Mouse (Mus musculus): ENCODE data around the gene Lbx1.

The Lbx1 gene

DNA sequence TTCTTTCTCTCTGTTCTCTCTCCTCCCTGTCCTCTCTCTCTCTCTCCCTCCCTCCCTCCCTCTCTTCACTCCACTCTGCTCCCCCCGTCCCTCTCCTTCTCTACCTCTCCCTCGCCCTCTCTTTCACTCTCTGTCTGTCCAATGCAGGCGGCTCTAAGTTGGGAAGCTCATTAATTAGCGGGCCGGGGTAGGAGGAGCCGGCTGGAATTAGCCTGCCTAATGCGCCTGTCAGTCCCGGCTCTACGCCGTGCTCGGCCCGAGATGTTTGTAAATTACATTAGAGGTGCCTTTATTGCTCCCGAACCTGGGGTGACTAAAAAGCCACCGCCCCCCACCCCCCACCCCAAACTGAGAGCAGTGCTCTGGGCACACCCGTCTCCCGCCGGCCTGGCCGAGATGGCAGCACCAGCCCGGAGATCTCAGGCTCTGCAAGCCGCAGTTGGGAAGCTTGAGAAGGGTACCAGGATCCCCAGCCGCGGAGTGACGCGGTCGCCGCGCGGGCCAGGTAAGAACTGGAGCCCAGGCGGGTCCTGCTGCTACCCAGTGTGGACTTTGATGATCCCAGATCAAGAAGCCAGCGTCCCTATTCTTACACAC is at the start of gene Lbx1:
TSS of gene Lbx1 (minus strand) at position 47 of the 597 bp plus-strand sequence.
- no peak for DNase-seq

DNA sequence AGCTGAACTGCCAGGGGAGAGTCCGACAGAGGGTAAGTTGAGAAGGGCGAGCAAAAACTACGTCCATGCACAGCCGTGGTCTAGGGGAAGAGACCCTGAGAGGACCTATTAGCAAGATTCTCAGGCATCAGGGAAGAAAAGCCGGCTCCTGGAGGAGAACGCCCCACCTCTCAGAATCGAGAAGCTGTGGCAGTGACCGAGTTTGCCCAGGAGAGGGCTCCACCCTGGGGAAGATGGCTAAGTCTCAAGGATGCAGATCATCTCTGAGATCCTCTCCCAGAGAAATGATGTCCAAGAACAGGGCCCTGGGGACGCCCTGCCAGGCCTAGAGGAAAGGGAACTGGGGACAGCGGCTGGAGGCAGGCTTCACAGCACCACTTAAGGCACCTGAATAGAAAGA is 47.7 kb upstream of the Lbx1 start:
- DNase-seq = peak; percentile 31 to 44

DNA sequence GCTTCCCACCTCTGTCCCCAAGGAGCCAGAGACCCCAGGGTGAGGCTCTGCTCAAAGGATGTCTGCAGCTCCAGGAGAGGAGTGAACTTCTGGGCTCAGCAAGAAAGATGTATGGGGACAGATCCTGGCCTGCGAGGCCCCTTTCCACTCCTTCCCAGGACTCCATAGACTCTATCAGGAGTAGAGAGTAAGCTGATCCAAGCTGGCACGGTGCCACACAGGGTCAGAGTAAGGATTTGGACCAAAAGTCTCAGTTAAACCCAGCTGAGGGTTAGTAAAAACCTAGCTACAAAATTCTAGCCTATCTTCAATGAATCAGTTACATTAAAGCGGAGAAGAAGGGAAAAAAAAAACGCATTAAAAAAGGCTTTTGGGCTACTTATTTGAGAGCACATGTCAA is 40.6 kb upstream of the Lbx1 start:
- no peak for DNase-seq

DNA sequence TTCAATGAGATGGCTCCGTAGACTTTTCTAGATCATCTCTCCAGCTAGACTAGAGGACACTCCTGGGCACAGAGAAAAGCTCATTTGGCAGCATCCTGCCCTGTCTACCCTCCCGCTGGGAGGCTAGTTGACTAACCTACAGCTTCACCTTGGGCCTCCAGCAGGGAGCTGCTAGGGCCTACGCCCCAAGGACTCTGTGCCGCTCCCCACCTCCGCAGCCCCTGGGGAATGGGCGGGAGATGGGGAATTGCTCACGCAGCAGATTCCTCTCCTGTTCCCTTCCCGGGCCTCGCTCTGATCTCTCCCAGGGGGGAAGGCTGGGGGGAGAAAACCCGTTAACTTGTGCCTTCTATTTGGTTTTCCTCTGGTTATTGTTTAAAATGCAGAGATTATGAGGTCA is 36.4 kb upstream of the Lbx1 start:
- DNase-seq = no peak

DNA sequence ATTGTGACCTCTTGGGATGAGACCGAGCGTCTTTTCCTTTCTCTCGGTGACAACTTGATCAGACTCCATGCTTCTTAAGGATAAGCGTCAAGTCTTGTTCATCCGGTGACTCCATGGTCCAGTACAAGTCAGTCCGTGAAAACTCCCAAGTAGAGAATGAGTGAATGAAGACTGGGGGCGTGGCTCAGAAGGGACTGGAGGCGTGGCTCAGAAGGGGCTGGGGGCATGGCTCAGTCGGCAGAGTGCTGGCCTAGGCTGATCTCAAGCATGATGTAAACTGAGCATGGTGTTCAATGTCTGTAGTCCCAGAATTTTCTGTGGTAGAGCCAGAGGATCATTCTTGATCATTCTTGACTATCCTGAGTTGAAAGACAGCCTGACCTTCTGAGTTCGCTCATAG is 27.4 kb upstream of the Lbx1 start:
- no peak for DNase-seq

DNA sequence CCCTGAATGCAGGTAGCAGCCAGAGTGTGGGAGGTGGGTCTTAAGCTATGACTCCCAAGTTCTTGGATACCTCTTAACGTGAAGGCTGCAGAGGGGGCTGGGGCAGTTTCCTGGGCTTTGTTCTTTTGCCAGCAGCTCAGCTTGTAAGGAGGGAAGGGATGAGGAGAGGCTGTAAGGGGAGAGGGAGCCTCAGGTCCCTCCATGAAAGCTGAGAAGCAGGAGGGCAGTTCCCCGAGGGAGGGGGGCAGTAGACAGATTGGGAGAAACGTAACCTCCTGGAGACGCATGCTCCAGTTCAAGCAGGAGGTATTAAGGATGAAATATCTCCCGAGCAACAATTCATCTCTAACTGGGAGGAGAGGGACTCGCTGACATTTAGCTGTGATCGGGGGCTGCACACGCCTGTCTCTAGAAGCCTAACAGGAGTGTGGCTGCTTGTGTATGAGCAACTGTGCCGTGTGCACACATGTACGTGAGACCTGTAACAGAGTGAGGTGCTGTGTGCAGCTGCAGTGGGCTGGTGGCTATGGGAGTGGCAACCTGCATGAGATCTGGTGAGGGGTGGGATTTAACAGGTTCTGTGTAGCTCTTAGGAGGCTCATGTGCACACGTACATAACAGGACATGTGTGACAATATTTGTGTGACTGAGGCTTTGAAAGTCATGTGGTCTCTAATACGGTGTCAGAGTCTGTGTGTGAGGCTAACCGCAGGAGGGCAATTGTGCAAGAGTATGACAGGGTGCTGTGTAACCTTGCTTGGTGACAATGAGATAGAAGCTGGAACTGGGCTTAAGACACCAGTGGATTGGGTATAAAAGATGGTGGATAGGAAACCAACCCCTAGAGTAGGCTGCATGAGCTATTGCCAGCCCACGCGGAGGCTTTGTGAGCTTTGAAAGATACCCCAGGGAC is 22.1 kb upstream of the Lbx1 start:
- DNase-seq = no peak

DNA sequence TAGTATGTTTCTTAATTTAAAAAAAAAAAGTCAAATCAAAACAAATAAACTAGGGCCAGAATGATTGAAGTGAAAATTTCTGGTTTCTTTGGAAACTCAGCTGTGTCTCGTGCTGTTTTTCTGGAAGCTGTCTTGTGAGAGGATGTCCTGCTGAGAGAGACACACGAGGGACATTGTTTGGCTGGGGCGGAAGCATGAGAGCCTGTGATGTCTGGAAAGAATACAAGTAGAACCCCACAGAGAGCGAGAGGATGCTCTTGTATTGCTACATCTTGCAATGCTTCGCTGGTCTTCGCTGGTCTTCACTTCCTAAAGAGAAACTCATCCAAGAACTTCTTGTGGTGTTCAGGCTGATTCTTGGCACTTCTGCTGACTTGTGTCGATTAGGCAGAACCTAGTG is 19.2 kb upstream of the Lbx1 start:
- DNase-seq = no peak

DNA sequence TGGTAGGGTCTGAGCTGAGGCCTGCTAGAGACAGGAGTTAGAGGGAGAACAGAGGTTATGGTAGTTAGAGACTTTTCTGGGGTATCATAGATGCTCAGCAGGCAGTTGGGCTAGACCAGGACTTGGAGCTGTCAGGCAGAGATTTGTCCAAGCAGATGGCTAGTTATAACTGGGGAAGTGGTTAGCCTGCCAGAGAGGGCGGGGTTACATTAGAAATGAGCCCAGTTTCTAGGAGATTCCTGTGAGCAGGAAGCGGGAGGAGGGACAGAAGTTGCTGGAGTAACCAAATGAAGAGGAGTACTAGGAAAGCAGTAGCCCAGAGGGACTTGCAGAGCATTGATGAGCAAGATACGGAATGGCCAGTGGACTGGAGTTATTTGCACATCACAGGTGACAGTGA is 16.8 kb upstream of the Lbx1 start:
- DNase-seq = no peak

DNA sequence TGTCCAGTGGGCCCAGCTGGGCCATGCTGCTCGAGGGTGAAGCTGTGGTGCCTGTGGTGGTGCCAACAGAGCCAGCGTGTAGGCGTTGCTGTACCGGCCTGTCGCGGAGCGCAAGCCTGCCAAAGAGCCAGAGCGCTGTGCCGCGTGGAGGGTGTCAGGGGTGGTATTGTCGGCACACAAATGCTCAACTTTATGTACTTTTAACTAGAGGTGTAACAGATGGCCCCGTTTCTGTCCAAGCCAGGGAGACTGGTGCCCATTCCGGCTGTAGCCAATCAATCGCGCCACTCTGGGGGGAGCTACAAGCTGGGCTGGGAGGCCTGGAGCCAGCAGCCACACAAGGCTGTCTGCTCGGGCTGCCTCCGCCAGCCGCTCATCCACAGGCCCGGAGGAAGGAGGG is 13.1 kb upstream of the Lbx1 start:
- DNase-seq = no peak

DNA sequence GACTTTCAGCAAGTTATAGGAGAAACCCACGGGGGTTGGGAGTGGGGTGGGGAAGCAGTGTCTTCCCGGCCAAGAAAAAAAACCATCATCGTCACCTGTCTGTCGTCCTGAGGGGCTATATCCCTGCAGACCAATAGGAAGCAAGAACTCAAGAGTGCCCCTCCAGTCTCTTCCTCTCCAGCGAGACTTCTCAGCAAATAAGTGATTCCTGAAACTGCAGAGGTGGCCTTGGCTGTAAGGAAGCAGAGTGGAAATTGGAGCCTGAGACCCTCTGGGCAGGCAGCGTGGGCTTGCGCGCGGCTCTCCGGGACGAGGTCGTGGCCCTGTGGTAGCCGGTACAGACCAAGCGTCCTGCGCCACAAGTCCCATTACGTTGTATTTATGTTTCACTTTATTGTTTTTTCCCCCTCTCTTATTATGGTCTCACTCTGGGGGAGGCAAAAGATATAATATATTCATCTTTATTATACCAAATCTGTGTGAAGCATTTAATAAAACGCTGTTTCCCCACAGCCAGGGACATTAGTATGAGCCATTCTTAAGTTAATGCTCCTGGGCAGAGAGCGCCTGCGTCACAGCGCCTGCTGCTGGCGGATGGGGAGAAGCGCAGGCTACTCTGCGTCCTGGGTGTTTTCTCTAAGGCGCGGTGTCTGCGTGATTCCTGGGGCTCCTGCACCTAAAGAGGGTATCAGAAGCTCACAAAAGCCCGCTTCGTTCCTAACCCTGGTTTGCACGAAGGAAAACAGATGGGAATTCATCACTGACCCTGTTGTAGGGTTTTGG is 8.5 kb upstream of the Lbx1 start:
- no peak for DNase-seq

DNA sequence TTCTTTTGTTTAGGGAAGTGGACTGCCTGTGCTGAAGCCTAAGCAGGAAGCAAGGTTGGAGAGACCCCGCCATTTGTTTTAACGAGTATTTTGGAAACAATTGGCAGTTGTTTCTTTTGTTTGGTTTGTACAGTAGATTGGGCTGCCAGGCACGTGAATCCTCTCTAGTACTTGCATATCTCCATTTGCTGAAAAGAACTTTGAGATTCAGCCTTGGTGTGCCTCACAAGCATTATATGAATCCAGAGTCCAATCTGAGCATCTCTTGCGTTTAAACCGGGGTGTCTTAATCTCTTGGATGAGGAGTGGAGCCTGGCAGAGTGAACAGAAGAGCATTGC is 7.6 kb upstream of the Lbx1 start:
- DNase-seq = no peak

DNA sequence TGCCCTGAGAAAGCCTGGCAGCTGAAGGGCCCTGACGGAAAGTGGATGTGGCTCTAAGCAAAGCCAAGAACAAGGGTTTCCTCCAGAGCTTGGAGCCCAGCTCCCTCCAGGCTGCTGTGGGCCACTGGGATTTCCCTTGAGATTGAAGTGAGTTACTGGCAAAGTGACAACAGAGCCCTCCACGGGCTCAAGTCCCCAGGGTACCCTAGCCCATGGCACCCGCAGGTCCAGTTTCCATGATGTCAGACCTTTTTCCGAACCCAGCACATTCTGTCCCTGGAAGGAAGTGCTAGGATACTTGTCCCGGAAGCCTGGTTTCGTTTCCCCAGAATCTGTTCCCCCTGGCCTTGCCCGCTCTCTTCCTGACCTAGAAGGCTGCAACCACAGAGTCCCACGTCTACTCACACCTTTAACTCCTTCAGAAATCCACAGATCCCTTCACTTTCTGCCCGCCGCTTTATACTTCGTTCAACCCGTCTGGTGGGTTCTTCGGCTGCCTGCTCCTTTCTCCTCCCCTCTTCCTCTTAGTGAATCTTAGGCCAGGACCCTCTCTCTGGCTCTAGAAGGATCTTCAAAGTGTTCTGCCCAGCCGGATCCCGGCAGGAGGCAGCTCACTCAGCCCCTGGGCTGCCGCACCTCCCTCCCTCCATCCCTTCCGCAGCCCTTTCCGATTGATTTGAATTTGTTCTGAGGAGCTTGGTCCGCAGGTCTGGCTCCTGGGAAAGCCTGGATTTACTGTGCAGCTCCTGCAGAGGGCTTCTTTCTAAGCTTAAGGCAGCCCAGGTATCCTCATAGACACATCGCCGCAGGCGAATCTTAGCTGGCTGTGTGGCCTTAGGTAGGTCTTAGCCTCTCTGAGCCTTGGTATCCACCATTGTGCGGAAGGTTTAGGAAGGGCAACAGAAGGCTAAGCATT is 7.0 kb upstream of the Lbx1 start:
- no peak for DNase-seq

DNA sequence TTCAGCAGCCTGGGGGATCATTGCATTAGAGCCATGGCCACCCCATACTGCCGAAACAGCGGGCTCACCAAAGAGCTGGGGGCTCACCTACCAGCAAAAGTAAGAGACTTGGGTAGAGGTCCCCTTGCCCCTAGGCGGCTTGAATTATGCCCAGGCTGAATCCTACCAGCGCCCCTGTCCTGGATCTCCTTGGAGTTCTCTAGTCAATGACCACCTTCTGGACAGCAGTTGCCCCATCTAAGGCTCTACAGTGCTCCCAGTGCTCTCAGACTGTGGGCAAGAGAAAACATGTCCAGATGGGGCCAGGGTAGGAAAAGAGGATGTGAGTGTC is 6.4 kb upstream of the Lbx1 start:
- no peak for DNase-seq

DNA sequence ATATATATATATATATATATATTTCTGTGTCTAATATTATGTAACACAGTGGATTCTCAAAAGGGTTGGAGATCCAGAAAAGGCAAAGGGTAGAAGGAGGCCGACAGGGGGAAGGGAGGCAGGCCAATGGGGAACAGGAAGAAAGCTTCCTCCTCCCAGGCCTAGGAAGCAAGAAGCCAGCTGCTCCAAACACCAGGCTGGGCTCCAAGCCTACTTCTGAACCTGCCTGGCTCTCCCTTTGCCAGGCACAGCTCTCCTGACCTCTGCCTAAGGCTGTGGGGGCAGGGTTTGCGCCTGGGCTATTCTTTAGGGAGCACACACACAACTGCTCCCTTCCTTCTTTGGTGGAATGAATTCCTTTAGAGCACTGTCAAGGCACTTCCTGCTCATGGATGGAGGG is 4.4 kb upstream of the Lbx1 start:
- DNase-seq = no peak

DNA sequence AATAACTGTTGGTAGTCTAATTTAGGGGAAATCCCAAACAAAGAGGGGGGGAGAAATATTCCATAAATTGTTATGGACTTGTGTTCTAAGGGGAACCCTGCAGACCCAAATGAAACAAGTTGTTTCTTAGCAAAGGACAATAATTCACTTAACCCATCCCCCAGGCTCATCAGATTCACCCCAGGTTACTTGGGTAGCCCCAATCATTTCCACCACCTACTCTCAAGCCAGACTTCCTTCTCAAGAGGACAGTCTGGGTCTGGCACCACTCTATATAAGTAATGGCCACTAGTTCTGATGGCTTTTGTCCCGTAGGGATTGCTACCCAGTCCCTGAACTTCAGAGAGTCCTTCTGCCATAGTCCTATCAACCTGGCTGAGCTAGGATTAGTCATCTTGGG is 3.6 kb upstream of the Lbx1 start:
- DNase-seq = no peak

DNA sequence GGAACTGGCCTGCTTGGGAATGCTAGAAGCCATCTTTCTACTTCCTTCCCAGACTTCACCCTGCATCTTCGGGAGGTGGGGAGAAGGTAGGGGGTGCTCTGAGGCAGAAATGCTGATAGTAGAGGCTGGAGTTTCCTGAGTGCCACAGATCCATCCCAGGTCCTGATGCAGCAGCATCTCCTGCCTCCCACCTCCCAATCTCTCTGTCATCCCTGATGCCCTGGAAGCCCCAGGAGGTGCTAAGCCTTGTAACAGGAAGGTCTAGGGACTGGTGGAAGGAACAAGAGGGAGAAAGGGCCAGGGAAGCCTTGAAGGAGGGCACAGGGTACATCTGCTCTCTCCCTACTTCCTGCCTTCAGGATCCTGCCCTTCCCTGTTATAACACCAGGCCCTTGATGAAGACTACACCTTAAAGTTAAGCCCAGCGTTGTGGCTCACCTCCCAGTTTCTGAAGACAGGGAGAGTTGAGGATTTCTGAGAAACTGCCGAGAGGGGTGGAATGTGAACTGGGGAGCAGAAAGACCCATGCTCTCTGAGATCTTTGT is 2.1 kb upstream of the Lbx1 start:
- DNase-seq = no peak

DNA sequence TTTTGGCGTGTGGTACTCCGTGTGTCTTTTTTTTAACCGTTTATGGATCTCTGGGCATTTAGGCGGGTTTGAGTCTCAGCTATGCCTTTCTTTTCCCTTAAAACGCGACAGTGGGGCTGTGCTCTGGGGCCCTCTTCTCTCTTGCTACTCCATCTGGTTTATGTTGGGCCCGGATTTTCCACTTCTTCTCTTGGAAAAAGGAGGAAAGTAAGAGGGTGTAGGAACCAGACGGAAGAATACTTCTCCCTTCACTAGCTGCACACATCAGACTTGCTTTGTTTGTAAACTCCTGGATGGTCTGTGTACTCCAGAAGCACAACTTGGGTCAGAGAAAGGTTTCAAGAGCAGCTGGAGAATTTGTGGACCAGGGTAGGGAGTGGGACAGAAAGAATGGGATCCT is 1.5 kb upstream of the Lbx1 start:
- no peak for DNase-seq

DNA sequence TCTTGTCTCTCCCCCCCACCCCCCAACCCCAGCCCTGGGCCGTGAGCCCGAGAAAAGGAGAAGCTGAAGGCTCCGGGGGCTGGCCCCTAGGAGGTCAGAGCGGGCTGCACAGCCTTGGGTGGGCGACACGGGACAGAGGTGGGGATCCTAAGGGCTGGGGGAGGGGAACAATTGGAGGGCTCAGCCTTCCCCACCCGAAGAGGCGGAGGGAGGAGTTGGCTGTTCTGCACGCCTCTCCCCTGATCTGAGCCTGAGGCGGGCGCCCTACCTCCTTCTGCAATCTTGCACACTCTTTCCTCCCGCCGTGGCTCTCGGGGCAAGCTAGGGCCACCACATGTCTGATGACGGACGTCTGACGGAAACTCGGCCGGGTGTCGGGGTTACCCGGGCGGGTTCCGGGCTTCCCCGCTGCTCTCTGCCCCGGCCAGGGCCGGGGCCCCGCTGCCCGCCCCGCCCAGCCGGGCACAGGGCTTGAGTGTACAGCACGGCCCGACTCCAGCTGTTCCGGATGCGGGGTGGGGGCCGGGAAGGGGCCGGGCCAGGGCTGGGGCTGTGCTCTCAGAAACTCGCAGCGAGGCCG is 841 bp upstream of the Lbx1 start:
- no peak for DNase-seq

DNA sequence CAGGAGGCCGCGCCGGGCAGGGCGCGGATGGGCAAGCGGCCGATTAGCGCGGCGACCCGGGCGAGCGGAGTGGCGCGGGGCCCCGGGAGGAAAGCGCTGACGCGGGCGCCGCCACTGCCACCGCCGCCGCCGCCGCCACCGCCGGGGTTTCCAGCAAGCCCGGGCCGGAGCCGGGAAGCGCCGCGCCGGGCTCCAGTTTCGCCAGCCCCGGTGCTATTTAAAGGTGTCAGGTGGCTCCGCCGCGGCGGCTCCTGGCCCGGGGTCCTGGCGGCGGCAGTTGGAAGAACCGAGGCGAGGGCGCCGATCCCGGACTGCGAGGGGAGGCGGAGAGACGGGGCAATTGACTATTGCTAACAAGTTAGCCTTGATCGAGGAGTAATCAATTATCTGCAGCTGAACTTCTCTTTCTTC is 276 bp downstream of the Lbx1 start:
- no peak for DNase-seq

DNA sequence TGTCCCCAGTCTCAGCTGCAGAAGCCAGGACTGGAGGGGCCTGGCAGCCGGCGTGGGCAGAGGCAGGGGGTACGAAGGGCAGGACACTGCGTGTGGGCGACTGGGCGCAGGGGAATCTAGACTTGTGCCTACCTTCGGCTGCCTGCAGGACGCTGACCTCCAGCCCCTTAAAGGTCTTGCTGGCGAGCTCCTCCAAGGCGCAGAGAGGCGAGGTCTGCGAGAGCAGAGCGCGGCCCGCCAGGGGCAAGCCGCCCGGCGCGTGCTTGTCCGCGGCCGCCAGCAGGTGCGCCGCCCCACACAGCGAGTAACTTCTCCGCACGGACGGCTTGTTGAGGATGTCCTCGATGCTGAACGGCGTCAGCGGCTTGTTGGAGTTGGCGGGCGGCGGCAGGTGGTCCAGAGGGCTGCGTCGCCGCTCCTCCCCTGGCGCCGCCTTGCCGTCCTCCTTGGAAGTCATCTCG is 811 bp downstream of the Lbx1 start:
- DNase-seq = no peak

DNA sequence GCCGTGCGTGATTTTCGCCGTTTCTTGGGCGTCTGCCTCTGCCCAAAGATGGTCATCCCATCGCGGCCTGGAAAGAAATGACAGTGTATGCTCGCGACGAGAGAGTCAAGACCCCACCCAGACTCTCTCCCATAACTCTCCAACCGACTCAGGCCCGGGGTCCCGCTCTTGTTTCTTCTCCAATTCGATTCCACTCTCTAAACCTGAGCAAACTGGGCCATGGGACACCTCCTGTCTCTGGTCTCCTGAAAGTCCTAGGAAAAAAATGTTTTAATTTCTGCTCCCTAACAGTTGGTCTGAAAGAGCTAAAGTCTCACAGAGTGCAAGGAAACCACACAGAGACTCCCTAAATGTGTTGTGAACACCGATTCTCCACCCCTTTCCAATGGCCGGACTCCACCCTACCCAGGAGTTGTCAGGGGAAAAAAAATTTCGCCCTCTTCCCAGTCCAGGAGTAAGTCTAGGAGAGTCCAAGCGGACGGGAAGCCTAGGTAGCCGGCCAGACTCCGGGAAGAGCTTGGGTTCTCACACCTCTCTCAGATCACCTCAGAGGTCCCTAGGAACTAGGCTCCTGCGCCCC is 1.3 kb downstream of the Lbx1 start:
- DNase-seq = no peak
